Mouse (Mus musculus) forebrain, embryonic 13.5 days (tissue): ENCODE results near the gene Camta1. TPM values are rescaled to one million over a fixed set of nuclear protein-coding genes. Genes with fewer than 3 reads are reported as not detected.
A peak's percentile ranks its signal among the peaks of the same experiment; 100 is the strongest.

Source experiments
- ATAC-seq: fragments of 200-750 bp; cut with Nextera tagmentation; 2 replicates; pipeline ENCODE4 v1.8.0; 2017
- H3K27ac ChIP-seq: fragments of 300-500 bp; sonication (generic); 2 replicates; pipeline ENCODE4 v1.5.1; 2015; ENCODE audit warnings: inconsistent platforms, mild to moderate bottlenecking, moderate library complexity
- H3K27me3 ChIP-seq: fragments of 300-500 bp; sonication (generic); 2 replicates; pipeline ENCODE4 v1.6.1; 2015; ENCODE audit warnings: mild to moderate bottlenecking, inconsistent platforms
- H3K36me3 ChIP-seq: fragments of 300-500 bp; sonication (generic); 2 replicates; pipeline ENCODE4 v1.6.1; 2015; ENCODE audit warnings: mild to moderate bottlenecking, inconsistent platforms; ENCODE audit not compliant: poor library complexity, severe bottlenecking
- H3K4me1 ChIP-seq: fragments of 300-500 bp; sonication (generic); 2 replicates; pipeline ENCODE4 v1.6.1; 2015; ENCODE audit warnings: inconsistent platforms
- H3K4me2 ChIP-seq: fragments of 300-500 bp; sonication (generic); 2 replicates; pipeline ENCODE4 v1.6.1; 2015; ENCODE audit warnings: inconsistent platforms, mild to moderate bottlenecking, moderate library complexity
- H3K4me3 ChIP-seq: fragments of 300-500 bp; sonication (generic); 2 replicates; pipeline ENCODE4 v1.5.1; 2015; ENCODE audit warnings: mild to moderate bottlenecking, inconsistent platforms
- H3K9ac ChIP-seq: fragments of 300-500 bp; sonication (generic); 2 replicates; pipeline ENCODE4 v1.6.1; 2015; ENCODE audit warnings: mild to moderate bottlenecking, inconsistent platforms
- H3K9me3 ChIP-seq: fragments of 300-500 bp; sonication (generic); replicated peaks from 2 replicates; pipeline ENCODE4 v1.6.1; 2016; ENCODE audit warnings: inconsistent platforms
- WGBS: fragments of 180-500 bp; shearing (Covaris S2); methylation state at CpG from one replicate; pipeline ENCODE4 v1.1.7; 2015; 5-methylcytosine and 5-hydroxymethylcytosine counted together
- polyA plus RNA-seq: library from polyadenylated mRNA; unstranded; fragments of >200 nt; fragmentation: Nextera tagmentation; extraction: Ambion mirVana; gene quantifications from 2 replicates; pipeline ENCODE4 v1.2.1, GENCODE M21; 2015

Gene Camta1
- polyA plus RNA-seq, 1 experiment from 2014 or later, result 150 TPM

GRCm38 (mm10) chr4:151339421-151339820 lies 522.3 kb downstream of the Camta1 start:
- no peaks in the 10 kb centered on the region for H3K36me3 ChIP-seq
- no peak for ATAC-seq
- 0 out of 2 replicates have a peak, but pooled peaks cover 4% of the 10 kb centered on the region for H3K9me3 ChIP-seq
- no peak overlapping the region for H3K4me2 ChIP-seq
- H3K27ac ChIP-seq, result no peak overlapping the region
- H3K27me3 ChIP-seq, result peaks cover 6% of the 10 kb centered on the region; the same call in 1 of the 2 replicates
- H3K4me3 ChIP-seq, result no peak overlapping the region
- H3K4me1 ChIP-seq, result peaks cover 4% of the 10 kb centered on the region; the same call in 1 of the 2 replicates
- no peak overlapping the region for H3K9ac ChIP-seq
- WGBS, result 80% methylated on average over 7 of the region's 7 CpGs

- H3K4me1 ChIP-seq, result peaks cover 4% of the 10 kb centered on the region; the same call in 1 of the 2 replicates
- no peak for ATAC-seq
- H3K9me3 ChIP-seq, result 0 out of 2 replicates have a peak, but pooled peaks cover 4% of the 10 kb centered on the region
- no peak overlapping the region for H3K4me3 ChIP-seq
- peaks cover 6% of the 10 kb centered on the region; the same call in 1 of the 2 replicates for H3K27me3 ChIP-seq
- H3K36me3 ChIP-seq, result no peaks in the 10 kb centered on the region
- no peak overlapping the region for H3K9ac ChIP-seq
- H3K4me2 ChIP-seq, result no peak overlapping the region
- no peak overlapping the region for H3K27ac ChIP-seq
- WGBS, result 84% methylated on average over 7 of the region's 7 CpGs
Observed at GRCm38 (mm10) chr4:151338931-151339330, 522.7 kb downstream of the Camta1 start.

DNA sequence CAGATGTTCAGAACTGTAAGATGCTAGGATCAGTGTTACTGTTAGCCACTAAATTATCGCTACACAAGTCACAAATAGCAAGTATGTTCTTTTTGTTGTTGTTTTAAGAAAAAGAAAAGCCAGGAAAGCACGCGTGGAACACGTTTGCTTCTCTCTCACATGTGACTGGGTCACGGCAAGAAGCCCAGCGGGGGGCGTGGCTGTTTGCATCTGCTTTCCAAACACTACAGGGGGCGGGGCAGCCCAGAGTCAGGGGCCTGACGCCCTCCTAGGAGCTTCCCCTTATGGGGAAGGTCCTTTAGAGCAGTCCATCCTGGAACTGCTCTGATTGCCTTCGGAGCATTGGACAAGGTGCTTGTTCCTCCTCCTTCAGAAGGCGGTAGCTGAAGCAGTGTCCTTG lies 524.1 kb downstream of the Camta1 start:
- Histone ChIP-seq H3K27me3 (peaks cover 6% of the 10 kb centered on the region; the same call in 1 of the 2 replicates), H3K9ac (no peak overlapping the region), H3K4me2 (no peak overlapping the region), H3K27ac (no peak overlapping the region), H3K9me3 (no peaks in the 10 kb centered on the region), H3K36me3 (no peaks in the 10 kb centered on the region), H3K4me3 (no peak overlapping the region), H3K4me1 (peaks cover 8% of the 10 kb centered on the region)
- no peak for ATAC-seq
- WGBS, result 32% methylated on average over 11 of the region's 11 CpGs

DNA sequence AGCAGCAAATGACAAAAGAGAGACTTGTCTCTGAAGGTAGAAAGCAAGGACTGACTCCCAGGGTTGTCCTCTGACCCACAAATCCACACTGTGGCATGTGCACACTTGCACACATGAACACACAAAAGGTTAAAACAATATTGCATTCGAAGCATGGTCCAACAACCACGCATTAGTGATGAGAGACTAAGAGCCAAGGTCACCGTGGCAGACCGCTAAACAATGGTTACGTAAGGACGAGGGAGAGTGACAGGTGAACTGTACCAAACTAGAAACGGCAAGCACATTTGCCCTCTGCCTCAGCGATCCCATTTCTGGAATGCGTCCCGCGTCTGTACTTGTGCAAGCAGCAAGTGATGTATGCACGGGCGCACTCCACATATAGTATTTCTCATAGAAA lies 525.3 kb downstream of the Camta1 start:
- 85% methylated on average over 13 of the region's 13 CpGs for WGBS
- Histone ChIP-seq H3K9ac (no peak overlapping the region), H3K4me1 (peaks cover 15% of the 10 kb centered on the region), H3K27ac (no peak overlapping the region), H3K4me3 (no peak overlapping the region), H3K27me3 (peaks cover 6% of the 10 kb centered on the region; the same call in 1 of the 2 replicates), H3K4me2 (no peak overlapping the region), H3K9me3 (no peaks in the 10 kb centered on the region), H3K36me3 (no peaks in the 10 kb centered on the region)
- ATAC-seq, result no peak

DNA sequence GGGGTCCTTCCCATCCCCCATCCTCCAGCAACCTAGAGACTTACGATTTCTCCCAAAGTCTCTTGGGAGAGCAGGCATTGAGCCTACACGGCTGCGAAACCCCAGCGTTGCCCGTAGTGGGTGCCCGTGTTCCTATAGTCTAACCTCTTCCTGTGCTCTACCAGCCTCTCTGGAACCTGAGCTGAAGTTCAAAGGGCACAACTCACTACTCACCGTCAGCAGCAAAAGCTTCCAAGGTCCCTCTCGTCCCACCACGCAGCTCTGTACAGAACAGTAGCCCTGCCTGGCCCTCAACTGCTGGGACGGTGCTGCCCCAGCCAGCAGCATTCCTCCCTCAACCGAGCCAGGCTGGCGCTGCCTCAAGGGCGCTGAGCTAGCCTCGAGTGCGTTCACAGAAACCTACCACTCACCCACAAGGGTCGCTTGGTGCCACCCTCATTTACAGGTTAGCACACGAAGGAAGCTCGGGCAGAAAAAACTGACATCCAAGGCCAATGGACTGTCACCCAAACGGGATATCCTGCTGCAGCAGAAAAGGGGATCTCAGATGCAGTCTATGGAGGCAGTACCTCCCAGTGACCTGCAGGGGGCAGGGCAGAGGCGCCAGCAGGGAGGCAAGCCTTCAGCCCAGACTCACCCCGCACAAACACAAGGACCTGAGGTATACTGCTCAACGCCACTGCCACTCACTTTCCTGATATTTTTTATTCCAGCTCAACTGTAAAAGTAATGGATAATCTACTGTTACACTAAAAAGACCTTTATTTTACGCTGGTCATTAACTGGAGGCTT lies 526.5 kb downstream of the Camta1 start:
- 0 out of 2 replicates have a peak, but pooled peaks have one; percentile 45 for ATAC-seq
- no peak overlapping the region for H3K4me2 ChIP-seq
- no peaks in the 10 kb centered on the region for H3K9me3 ChIP-seq
- no peaks in the 10 kb centered on the region for H3K36me3 ChIP-seq
- H3K9ac ChIP-seq, result no peak overlapping the region
- WGBS, result 49% methylated on average over 23 of the region's 23 CpGs
- H3K27me3 ChIP-seq, result peaks cover 6% of the 10 kb centered on the region; the same call in 1 of the 2 replicates
- H3K4me1 ChIP-seq, result peaks cover 15% of the 10 kb centered on the region
- H3K27ac ChIP-seq, result no peak overlapping the region
- no peak overlapping the region for H3K4me3 ChIP-seq

- no peak overlapping the region for H3K4me2 ChIP-seq
- no peak overlapping the region for H3K4me3 ChIP-seq
- H3K9me3 ChIP-seq, result no peaks in the 10 kb centered on the region
- H3K27ac ChIP-seq, result peak overlapping the region; percentile 54; the same call in 1 of the 2 replicates
- no peak overlapping the region for H3K9ac ChIP-seq
- no peaks in the 10 kb centered on the region for H3K27me3 ChIP-seq
- no peaks in the 10 kb centered on the region for H3K36me3 ChIP-seq
- peak; percentile 50; the same call in 1 of the 2 replicates for ATAC-seq
- 70% methylated on average over 19 of the region's 19 CpGs for WGBS
- H3K4me1 ChIP-seq, result peaks cover 11% of the 10 kb centered on the region
Observed at GRCm38 (mm10) chr4:151332074-151332849, 529.4 kb downstream of the Camta1 start.

DNA sequence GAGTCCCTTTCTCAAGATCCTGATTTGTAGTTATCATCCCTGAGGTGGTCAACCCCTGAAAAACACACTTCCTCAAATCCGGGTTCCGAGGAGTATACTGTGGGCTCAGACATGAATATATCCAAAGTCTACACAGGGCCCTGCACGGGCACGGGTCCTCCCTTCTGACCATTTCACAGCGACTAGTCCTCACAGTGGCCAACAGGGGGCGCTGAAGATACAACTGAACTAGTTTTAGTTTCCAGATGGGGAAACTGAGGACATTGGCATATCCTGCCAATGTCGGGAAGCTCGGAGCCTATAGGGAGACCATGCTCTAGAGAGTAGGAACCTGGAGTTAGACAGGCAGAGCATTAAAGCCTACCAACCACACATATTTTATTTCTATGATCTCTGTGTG lies 530.7 kb downstream of the Camta1 start:
- Histone ChIP-seq H3K27ac (no peak overlapping the region), H3K4me3 (no peak overlapping the region), H3K9ac (no peak overlapping the region), H3K9me3 (no peaks in the 10 kb centered on the region), H3K36me3 (no peaks in the 10 kb centered on the region), H3K4me1 (peaks cover 11% of the 10 kb centered on the region), H3K27me3 (no peaks in the 10 kb centered on the region), H3K4me2 (no peak overlapping the region)
- ATAC-seq, result no peak
- 71% methylated on average over 8 of the region's 8 CpGs for WGBS

- no peaks in the 10 kb centered on the region for H3K27me3 ChIP-seq
- no peaks in the 10 kb centered on the region for H3K9me3 ChIP-seq
- H3K4me2 ChIP-seq, result no peak overlapping the region
- no peak overlapping the region for H3K9ac ChIP-seq
- no peak overlapping the region for H3K27ac ChIP-seq
- no peak for ATAC-seq
- H3K4me3 ChIP-seq, result no peak overlapping the region
- whole genome bisulfite sequencing, result 89% methylated on average over 6 of the region's 6 CpGs
- H3K4me1 ChIP-seq, result peaks cover 11% of the 10 kb centered on the region
- no peaks in the 10 kb centered on the region for H3K36me3 ChIP-seq
Observed at GRCm38 (mm10) chr4:151328071-151328470, 533.6 kb downstream of the Camta1 start.

DNA sequence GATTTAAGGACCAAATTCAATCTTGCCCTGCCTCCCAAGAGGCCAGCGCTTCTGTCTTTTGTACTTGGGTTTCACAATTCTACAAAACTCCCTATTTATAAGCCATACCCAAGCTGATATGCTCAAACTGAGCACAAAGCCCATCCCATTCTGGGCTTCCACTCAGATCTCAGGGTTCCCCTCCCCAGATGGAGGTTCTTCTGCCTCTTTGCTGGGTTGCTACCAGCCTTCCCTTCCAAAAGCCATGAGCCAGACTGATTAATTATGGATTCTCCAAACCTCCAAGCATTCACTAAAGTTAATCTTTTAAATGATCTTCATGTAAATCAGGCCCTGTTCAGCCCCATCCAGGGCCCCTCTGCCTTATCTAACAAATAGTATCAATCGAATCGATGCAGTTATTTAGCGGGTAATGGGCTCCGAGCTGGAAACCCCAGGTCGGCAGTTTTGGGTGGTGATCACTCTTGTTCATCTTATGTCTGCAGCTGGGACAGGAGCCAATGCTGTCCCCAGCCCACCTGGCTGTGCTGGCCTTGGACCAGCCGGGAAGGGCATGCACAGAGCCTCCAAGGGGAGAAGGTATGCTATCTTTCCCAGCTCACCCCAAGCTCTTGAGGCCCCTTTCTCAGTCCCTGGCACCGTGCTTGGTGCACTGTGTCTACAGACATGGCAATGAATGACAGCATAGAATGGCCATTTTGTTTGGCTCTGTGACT lies 534.5 kb downstream of the Camta1 start:
- Histone ChIP-seq H3K4me2 (no peak overlapping the region), H3K27ac (no peak overlapping the region), H3K36me3 (no peaks in the 10 kb centered on the region), H3K9me3 (no peaks in the 10 kb centered on the region), H3K27me3 (no peaks in the 10 kb centered on the region), H3K4me3 (no peak overlapping the region), H3K4me1 (peaks cover 3% of the 10 kb centered on the region), H3K9ac (no peak overlapping the region)
- ATAC-seq, result no peak
- 93% methylated on average over 8 of the region's 8 CpGs for WGBS

DNA sequence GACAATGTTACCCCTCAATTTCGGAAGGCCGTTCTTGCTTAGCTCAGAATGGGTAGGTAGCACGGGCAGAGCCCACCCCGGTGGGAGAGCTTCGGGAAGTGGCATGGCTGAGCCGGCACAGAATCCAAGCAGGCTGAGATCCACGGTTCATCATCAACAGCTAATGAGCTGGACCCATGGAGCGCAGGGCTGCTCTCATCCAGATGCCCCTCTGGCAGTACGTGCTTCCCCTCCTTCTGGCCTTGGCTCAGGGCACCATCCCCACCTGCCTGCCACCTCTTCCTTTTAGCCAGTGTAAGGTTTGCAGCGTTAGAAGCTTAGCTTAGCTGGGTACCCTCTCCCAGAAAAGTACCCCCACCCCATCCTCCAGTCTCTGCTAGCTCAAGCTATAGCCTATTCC lies 545.2 kb downstream of the Camta1 start:
- no peak overlapping the region for H3K27ac ChIP-seq
- no peaks in the 10 kb centered on the region for H3K4me1 ChIP-seq
- no peaks in the 10 kb centered on the region for H3K36me3 ChIP-seq
- H3K9ac ChIP-seq, result no peak overlapping the region
- no peak overlapping the region for H3K4me3 ChIP-seq
- H3K9me3 ChIP-seq, result no peaks in the 10 kb centered on the region
- ATAC-seq, result no peak
- 80% methylated on average over 10 of the region's 10 CpGs for WGBS
- no peak overlapping the region for H3K4me2 ChIP-seq
- no peaks in the 10 kb centered on the region for H3K27me3 ChIP-seq

DNA sequence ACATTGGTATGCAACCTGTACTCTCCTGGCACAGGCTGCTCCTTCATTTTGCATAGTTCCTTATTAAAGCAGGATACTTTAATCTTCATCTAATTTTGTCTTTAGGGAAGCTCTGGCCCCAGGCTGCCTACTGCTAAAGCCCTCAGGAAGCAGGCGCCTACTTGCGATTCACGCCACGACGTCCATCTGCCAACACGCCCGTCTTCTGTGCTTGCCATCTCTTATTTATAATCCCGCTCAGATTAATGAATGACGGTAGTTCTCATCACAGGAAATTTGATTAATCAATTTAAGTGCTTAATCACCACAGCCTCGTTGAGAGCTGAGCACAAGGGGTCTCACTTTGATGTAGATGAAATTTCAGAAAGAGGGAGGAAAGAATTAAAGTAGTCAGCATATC lies 546.0 kb downstream of the Camta1 start:
- H3K4me2 ChIP-seq, result no peak overlapping the region
- H3K4me1 ChIP-seq, result no peaks in the 10 kb centered on the region
- WGBS, result 54% methylated on average over 10 of the region's 10 CpGs
- no peak overlapping the region for H3K27ac ChIP-seq
- H3K27me3 ChIP-seq, result no peaks in the 10 kb centered on the region
- no peaks in the 10 kb centered on the region for H3K9me3 ChIP-seq
- no peak overlapping the region for H3K4me3 ChIP-seq
- H3K36me3 ChIP-seq, result no peaks in the 10 kb centered on the region
- no peak overlapping the region for H3K9ac ChIP-seq
- ATAC-seq, result no peak

DNA sequence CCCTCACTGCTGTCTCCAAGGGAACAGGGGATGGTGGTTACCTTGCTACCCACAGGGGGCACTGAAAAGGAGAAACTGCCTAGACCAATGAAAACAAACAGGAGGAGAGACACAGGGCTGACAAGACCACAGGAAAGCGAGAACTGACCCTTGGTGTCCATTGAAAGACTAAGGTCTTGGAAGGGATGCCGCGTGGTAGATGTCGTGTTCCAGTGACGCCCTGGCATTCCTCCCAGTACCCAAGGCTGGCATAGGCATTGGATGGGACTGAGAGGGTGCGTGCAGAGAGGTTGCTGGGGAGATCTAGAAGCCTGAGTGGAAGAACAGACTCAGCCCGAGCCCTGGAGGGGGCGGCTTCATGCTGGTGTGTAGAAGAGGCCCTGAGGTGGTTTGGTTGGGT lies 550.9 kb downstream of the Camta1 start:
- 85% methylated on average over 8 of the region's 8 CpGs for WGBS
- Histone ChIP-seq H3K27me3 (no peaks in the 10 kb centered on the region), H3K9ac (no peak overlapping the region), H3K36me3 (no peaks in the 10 kb centered on the region), H3K27ac (no peak overlapping the region), H3K4me3 (no peak overlapping the region), H3K9me3 (no peaks in the 10 kb centered on the region), H3K4me2 (no peak overlapping the region), H3K4me1 (0 out of 2 replicates have a peak, but pooled peaks cover 4% of the 10 kb centered on the region)
- ATAC-seq, result no peak
